Mouse (Mus musculus): ENCODE data around the gene Armcx5.

- TF ChIP-seq EP300 (IDR thresholded peaks at IDR 0.05; ENCODE audit: insufficient read depth, low read depth, low read length) = no peak
- TF ChIP-seq CTCF (IDR thresholded peaks at IDR 0.05) = no peak
- no peak for TF ChIP-seq POLR2A (IDR thresholded peaks at IDR 0.05; ENCODE audit: insufficient read depth, low read depth, low read length)
Observed at GRCm38 (mm10) chrX:135725161-135725560, 17.4 kb upstream of the Armcx5 start, which contains the start of gene Tmsb15a.

Data from heart, adult 2 months (tissue).